Comparison of ENCODE assay signal across 32 mouse cellular contexts in the genomic region with DNA sequence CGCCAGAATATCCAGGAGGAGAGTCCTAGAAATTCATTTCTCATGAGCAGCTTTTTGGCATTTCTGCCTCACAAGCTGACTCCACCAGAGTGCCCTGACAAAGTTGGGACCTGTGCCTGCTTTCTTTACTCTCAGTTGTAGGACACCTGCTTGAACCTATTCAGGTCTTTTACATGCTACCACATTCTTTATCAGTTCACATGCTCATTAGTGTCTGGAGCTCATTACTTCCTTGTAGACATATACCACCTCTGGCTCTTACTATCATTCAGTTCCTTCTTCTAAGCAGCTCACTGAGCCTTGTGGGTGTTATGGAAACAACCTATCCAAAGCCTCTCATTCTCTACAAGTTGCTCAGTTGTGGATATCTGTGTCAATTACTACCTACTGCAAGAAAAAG.
"Had no signal": no experiment of that assay in that cellular context is flagged by ENCODE, and none has a peak within 500 bp of the region (broad histone marks: within the 10 kb centered on the region; RNA-seq: fewer than 3 reads in every experiment).

No protein-coding gene starts in this region.

- H3K27ac ChIP-seq: limb, embryonic 10.5 days; limb, embryonic 12.5 days; limb, embryonic 13.5 days; limb, embryonic 15.5 days; liver, embryonic 12.5 days; liver, embryonic 13.5 days; liver, embryonic 14.5 days; liver, embryonic 15.5 days; lung, embryonic 15.5 days; macrophage; midbrain, embryonic 10.5 days; midbrain, embryonic 12.5 days; midbrain, embryonic 13.5 days; midbrain, embryonic 15.5 days; neural tube, embryonic 12.5 days had no signal

- ATAC-seq: liver, embryonic 12.5 days; liver, postnatal 0 days; lung, postnatal 0 days; midbrain, embryonic 13.5 days; midbrain, embryonic 15.5 days; midbrain, embryonic 16.5 days had no signal

- H3K4me3 ChIP-seq: limb, embryonic 10.5 days; limb, embryonic 12.5 days; limb, embryonic 13.5 days; limb, embryonic 15.5 days; liver, embryonic 12.5 days; liver, embryonic 13.5 days; liver, embryonic 15.5 days; lung, embryonic 15.5 days; megakaryocyte, embryonic 14.5 days; midbrain, embryonic 10.5 days; midbrain, embryonic 12.5 days; midbrain, embryonic 13.5 days; midbrain, embryonic 15.5 days; myocyte; neural tube, embryonic 12.5 days had no signal

- H3K36me3 ChIP-seq: limb, embryonic 10.5 days; limb, embryonic 12.5 days; limb, embryonic 13.5 days; limb, embryonic 15.5 days; liver, embryonic 12.5 days; liver, embryonic 13.5 days; liver, embryonic 15.5 days; lung, embryonic 15.5 days; midbrain, embryonic 10.5 days; midbrain, embryonic 12.5 days; midbrain, embryonic 13.5 days; midbrain, embryonic 15.5 days; neural tube, embryonic 12.5 days had no signal

- H3K4me2 ChIP-seq: limb, embryonic 12.5 days; limb, embryonic 13.5 days; limb, embryonic 15.5 days; liver, embryonic 11.5 days; liver, embryonic 12.5 days; liver, embryonic 13.5 days; liver, embryonic 15.5 days; lung, embryonic 14.5 days; lung, embryonic 15.5 days; midbrain, embryonic 11.5 days; midbrain, embryonic 12.5 days; midbrain, embryonic 13.5 days; midbrain, embryonic 15.5 days; neural tube, embryonic 12.5 days had no signal

- H3K9ac ChIP-seq: limb, embryonic 12.5 days; limb, embryonic 13.5 days; limb, embryonic 15.5 days; liver, embryonic 12.5 days; liver, embryonic 13.5 days; liver, embryonic 14.5 days; liver, embryonic 15.5 days; liver, postnatal 0 days; lung, embryonic 14.5 days; lung, embryonic 15.5 days; midbrain, embryonic 12.5 days; midbrain, embryonic 13.5 days; midbrain, embryonic 15.5 days; neural tube, embryonic 12.5 days had no signal

- DNase-seq: left cerebral cortex, postnatal 4 days; liver; liver, embryonic 13.5 days; liver, postnatal 0 days; lung, adult 18-20 months; lung, adult 2 months; lung, embryonic 14.5 days; lung, postnatal 10 days; lung, postnatal 14 days; lung, postnatal 36 days; lung, postnatal 4 days; midbrain, embryonic 14.5 days had no signal

- H3K27me3 ChIP-seq: limb, embryonic 12.5 days; limb, embryonic 13.5 days; limb, embryonic 15.5 days; liver, embryonic 12.5 days; liver, embryonic 13.5 days; liver, embryonic 15.5 days; lung, embryonic 15.5 days; megakaryocyte, embryonic 14.5 days; midbrain, embryonic 12.5 days; midbrain, embryonic 13.5 days; midbrain, embryonic 15.5 days; neural tube, embryonic 12.5 days had no signal

- H3K4me1 ChIP-seq: limb, embryonic 10.5 days; limb, embryonic 12.5 days; limb, embryonic 13.5 days; limb, embryonic 15.5 days; liver, embryonic 12.5 days; liver, embryonic 13.5 days; liver, embryonic 15.5 days; lung, embryonic 15.5 days; megakaryocyte, embryonic 14.5 days; midbrain, embryonic 10.5 days; midbrain, embryonic 12.5 days; midbrain, embryonic 13.5 days; midbrain, embryonic 15.5 days; neural tube, embryonic 12.5 days had no signal

- H3K9me3 ChIP-seq: limb, embryonic 10.5 days; limb, embryonic 12.5 days; limb, embryonic 13.5 days; limb, embryonic 15.5 days; liver, embryonic 12.5 days; liver, embryonic 13.5 days; liver, embryonic 15.5 days; lung, embryonic 15.5 days; midbrain, embryonic 10.5 days; midbrain, embryonic 12.5 days; midbrain, embryonic 13.5 days; midbrain, embryonic 15.5 days; neural tube, embryonic 12.5 days had no signal
